Mouse (Mus musculus) lung, embryonic 16.5 days (tissue): ENCODE results near the gene Aldh3b2. TPM values are rescaled to one million over a fixed set of nuclear protein-coding genes. Genes with fewer than 3 reads are reported as not detected.
A peak's percentile ranks its signal among the peaks of the same experiment; 100 is the strongest.
"Not testable (repeated sequence)": the region's sequence is repeated elsewhere in the genome, so short reads cannot be mapped to it uniquely, and the experiment has no call there.

ENCODE experiments used
- ATAC-seq: fragments of 200-750 bp; cut with Nextera tagmentation; 2 replicates; pipeline ENCODE4 v1.8.0; 2017; ENCODE audit warnings: low read depth, mild to moderate bottlenecking, moderate library complexity
- H3K27ac ChIP-seq: fragments of 300-500 bp; sonication (generic); 2 replicates; pipeline ENCODE4 v1.5.1; 2014; ENCODE audit warnings: mild to moderate bottlenecking, control low read depth, low read length
- H3K27me3 ChIP-seq: fragments of 300-500 bp; sonication (generic); 2 replicates; pipeline ENCODE4 v1.6.1; 2014; ENCODE audit warnings: low read depth, low read length, mixed read lengths; ENCODE audit not compliant: control insufficient read depth, insufficient read depth
- H3K36me3 ChIP-seq: fragments of 300-500 bp; sonication (generic); 2 replicates; pipeline ENCODE4 v1.6.1; 2014; ENCODE audit warnings: low read length; ENCODE audit not compliant: control insufficient read depth, insufficient read depth
- H3K4me1 ChIP-seq: fragments of 300-500 bp; sonication (generic); replicated peaks from 2 replicates; pipeline ENCODE4 v1.6.1; 2014; ENCODE audit warnings: low read length, mixed read lengths; ENCODE audit not compliant: control insufficient read depth, insufficient read depth
- H3K4me2 ChIP-seq: fragments of 300-500 bp; sonication (generic); 2 replicates; pipeline ENCODE4 v1.6.1; 2014; ENCODE audit warnings: low read depth, low read length, control low read depth
- H3K4me3 ChIP-seq: fragments of 300-500 bp; sonication (generic); 2 replicates; pipeline ENCODE4 v1.5.1; 2014; ENCODE audit warnings: mild to moderate bottlenecking, low read length, control low read depth
- H3K9ac ChIP-seq: fragments of 300-500 bp; sonication (generic); 2 replicates; pipeline ENCODE4 v1.6.1; 2014; ENCODE audit warnings: low read length, control low read depth
- H3K9me3 ChIP-seq: fragments of 300-500 bp; sonication (generic); 2 replicates; pipeline ENCODE4 v1.6.1; 2016; ENCODE audit warnings: low read length; ENCODE audit not compliant: control insufficient read depth
- WGBS: fragments of 180-500 bp; shearing (Covaris S2); extraction: QIAGEN DNeasy Blood & Tissue Kit; methylation state at CpG from one replicate; pipeline ENCODE4 v1.1.7; 2014; 5-methylcytosine and 5-hydroxymethylcytosine counted together
- polyA plus RNA-seq: library from polyadenylated mRNA; unstranded; fragments of >200 nt; fragmentation: Nextera tagmentation; extraction: Ambion mirVana; gene quantifications from 2 replicates; pipeline ENCODE4 v1.2.1, GENCODE M21; 2015

The Aldh3b2 gene
- polyA plus RNA-seq, 1 experiment from 2014 or later, result 1.8 TPM

DNA sequence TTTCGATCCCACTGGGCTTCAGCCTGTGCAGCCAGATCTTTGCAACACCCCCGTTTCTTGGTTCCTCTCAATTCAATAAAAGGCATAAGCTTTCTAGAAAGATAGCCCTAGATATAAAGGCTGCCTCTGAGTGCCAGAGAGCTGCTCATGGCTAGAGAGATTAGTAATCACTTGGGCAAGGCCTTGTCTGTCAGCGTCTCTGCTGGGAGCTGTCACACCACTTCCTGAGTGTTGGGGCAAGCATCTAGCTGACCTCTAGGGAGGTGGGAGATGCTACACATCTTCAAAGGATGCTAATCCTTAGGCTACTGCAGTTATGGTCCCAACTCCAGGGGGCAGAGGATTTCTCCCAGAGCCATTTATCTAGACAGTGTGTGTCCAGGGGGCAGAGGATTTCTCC lies 4.9 kb upstream of the Aldh3b2 start:
- 39% methylated on average over 3 of the region's 3 CpGs for WGBS
- no peak for ATAC-seq
- no peaks in the 10 kb centered on the region for H3K36me3 ChIP-seq

DNA sequence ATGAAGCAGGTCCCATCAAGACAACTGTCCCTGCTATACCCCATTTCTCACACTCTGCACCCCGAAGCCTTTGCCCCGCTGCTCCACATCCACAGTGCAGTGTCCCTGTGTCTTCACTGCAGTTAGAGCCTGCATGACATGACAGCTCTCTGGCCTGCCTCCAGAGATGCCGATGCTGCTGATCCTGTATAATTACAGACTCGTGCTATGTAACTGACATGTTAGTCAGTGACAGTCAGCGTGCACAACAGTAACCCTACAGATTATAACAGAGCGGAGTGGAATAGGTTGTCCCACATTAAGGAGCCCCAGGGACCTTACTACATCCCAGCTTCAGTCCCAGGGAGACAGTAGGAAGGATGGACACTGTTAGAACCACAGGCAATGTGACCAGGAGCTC lies 2.5 kb downstream of the Aldh3b2 start:
- not testable (repeated sequence) for H3K27ac ChIP-seq, H3K36me3 ChIP-seq, H3K4me1 ChIP-seq, H3K4me2 ChIP-seq, H3K27me3 ChIP-seq, H3K9ac ChIP-seq, ATAC-seq, H3K9me3 ChIP-seq, H3K4me3 ChIP-seq
- 70% methylated on average over 6 of the region's 6 CpGs for WGBS

More for the DNA sequence above, 4.9 kb upstream of the Aldh3b2 start:
- H3K4me1 ChIP-seq, result no peaks in the 10 kb centered on the region
- H3K4me2 ChIP-seq, result no peak overlapping the region
- no peak overlapping the region for H3K9ac ChIP-seq
- no peak overlapping the region for H3K4me3 ChIP-seq
- no peaks in the 10 kb centered on the region for H3K9me3 ChIP-seq
- H3K27ac ChIP-seq, result no peak overlapping the region
- H3K27me3 ChIP-seq, result no peaks in the 10 kb centered on the region

DNA sequence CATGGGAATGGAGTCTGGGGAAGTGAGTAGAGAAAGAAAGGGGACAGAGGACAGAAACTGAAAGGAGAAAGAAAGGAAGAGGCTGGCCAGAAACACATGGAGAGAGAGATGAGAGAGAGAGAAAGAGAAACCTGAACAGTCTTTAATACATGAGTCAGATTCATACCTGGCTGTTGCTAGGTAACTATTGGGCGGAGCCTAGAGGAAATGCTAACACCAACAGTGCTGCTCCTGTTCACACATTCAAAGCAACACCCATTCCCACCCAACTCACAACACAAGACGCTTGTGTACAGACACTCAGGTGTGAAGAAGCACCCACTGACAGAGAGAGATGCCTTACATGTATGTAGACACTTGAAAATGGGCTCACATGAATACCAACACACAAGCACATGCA lies 3.7 kb downstream of the Aldh3b2 start:
- no peaks in the 10 kb centered on the region for H3K4me1 ChIP-seq
- no peaks in the 10 kb centered on the region for H3K36me3 ChIP-seq
- H3K9me3 ChIP-seq, result no peaks in the 10 kb centered on the region
- no peak overlapping the region for H3K4me2 ChIP-seq
- no peak overlapping the region for H3K9ac ChIP-seq
- 58% methylated on average over 2 of the region's 2 CpGs for WGBS
- H3K27me3 ChIP-seq, result no peaks in the 10 kb centered on the region
- H3K4me3 ChIP-seq, result no peak overlapping the region
- no peak for ATAC-seq
- H3K27ac ChIP-seq, result no peak overlapping the region

DNA sequence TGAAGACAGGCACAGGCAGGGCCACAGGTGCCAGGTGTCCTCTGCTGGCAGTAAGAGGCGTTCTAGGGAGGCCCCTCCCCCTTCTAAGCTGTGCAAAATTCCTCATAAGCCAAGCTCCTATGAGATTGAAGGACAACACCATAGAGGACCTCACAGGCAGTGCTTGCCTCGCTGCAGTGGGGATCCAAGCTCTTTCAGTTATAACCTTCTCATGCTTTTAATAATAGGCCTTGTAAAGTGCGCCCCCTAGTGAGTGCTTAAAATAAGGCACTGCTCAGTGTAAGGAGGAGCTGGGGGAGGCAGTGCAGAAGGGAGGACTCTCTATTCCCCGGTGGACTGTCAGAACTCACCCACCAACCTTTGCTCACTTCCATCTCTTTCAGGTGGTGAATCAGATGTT lies 8.2 kb downstream of the Aldh3b2 start:
- H3K9me3 ChIP-seq, result no peaks in the 10 kb centered on the region
- H3K27ac ChIP-seq, result no peak overlapping the region
- H3K4me1 ChIP-seq, result peaks cover 2% of the 10 kb centered on the region; the same call in 1 of the 2 replicates
- H3K9ac ChIP-seq, result no peak overlapping the region
- 10% methylated on average over 4 of the region's 4 CpGs for WGBS
- H3K4me3 ChIP-seq, result no peak overlapping the region
- ATAC-seq, result peak; percentile 70; the same call in 1 of the 2 replicates
- H3K27me3 ChIP-seq, result no peaks in the 10 kb centered on the region
- H3K36me3 ChIP-seq, result no peaks in the 10 kb centered on the region
- no peak overlapping the region for H3K4me2 ChIP-seq

DNA sequence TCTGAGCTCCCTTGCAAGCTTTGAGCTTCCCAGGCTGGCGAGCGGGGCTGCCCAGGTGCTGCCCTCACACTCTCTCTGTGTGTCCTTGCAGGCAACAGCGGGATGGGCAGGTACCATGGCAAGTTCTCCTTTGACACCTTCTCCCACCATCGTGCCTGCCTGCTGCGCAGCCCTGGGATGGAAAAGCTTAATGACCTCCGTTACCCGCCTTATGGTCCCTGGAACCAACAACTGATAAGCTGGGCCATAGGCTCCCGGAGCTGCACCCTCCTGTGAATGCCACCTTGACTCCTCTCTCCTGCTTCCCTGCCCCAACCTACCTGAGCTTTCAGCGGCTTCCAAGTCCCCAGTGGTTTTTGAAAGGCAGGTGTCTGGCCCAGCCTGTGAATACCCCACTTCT lies 8.8 kb downstream of the Aldh3b2 start:
- Histone ChIP-seq H3K4me1 (peaks cover 5% of the 10 kb centered on the region; the same call in 1 of the 2 replicates), H3K4me3 (no peak overlapping the region), H3K9ac (no peak overlapping the region), H3K36me3 (no peaks in the 10 kb centered on the region), H3K27ac (no peak overlapping the region), H3K27me3 (no peaks in the 10 kb centered on the region), H3K9me3 (no peaks in the 10 kb centered on the region), H3K4me2 (no peak overlapping the region)
- 73% methylated on average over 9 of the region's 9 CpGs for WGBS
- no peak for ATAC-seq

DNA sequence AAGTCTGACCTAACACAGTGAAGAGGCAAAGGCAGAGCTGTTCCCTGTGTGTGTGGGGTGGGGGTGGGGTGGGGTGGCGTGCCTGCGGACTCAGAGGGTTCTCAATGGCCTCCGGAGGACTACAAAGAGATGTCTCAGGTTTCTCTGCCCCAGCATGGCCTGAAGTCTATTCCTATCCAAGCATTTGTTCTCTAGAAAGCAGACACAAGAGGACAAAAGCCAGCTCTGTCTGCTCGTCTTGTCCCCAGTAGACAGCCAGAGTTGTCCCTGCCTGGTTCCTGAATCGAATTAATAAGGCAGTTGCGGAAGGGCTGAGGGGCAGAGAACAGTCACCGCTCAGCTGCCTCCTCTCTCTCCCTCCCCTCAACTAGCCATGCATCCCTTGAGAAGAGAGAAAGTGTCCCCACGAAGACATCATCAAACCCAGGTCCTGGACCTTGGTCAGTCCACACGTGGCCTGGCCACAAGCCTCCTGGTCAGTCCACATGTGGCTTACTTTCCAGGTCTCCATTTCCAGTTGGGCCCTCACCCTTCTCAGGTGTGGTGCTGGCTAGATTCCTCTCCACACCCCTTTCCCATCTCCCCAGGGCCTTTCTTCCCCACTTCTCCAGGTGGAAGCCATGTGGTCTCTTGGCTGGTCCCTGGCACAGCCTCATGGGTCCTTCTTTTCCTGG lies 11.5 kb downstream of the Aldh3b2 start:
- peaks cover 16% of the 10 kb centered on the region for H3K4me1 ChIP-seq
- H3K36me3 ChIP-seq, result no peaks in the 10 kb centered on the region; the same call in 1 of the 2 replicates
- H3K27ac ChIP-seq, result no peak overlapping the region
- no peak overlapping the region for H3K4me2 ChIP-seq
- ATAC-seq, result no peak
- H3K9ac ChIP-seq, result no peak overlapping the region
- no peak overlapping the region for H3K4me3 ChIP-seq
- H3K27me3 ChIP-seq, result no peaks in the 10 kb centered on the region
- no peaks in the 10 kb centered on the region for H3K9me3 ChIP-seq
- WGBS, result 54% methylated on average over 9 of the region's 9 CpGs

DNA sequence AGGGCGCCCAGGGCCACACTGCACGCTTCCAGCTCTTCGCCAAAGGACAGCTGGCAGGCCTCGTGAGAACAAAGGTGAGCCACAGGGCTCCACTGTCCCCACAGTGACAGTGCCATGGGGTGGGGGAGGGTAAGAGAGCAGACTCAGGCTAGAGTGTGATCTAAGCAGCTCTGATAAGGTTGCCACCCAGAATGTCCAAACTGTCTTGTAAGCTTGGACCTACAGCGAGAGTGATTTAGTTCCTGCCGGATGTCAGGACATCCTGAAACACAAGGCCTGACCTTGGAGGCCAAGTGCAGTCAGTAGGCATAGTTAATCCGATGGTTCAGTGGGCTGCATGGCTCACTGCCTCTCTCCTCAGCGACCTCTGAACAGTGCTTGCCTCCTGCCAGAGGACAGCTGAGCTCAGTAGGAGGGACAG lies 13.1 kb downstream of the Aldh3b2 start:
- WGBS, result 27% methylated on average over 8 of the region's 8 CpGs
- peak overlapping the region; percentile 75 for H3K27ac ChIP-seq
- no peak overlapping the region for H3K4me2 ChIP-seq
- peaks cover 16% of the 10 kb centered on the region for H3K4me1 ChIP-seq
- H3K4me3 ChIP-seq, result no peak overlapping the region
- H3K9me3 ChIP-seq, result no peaks in the 10 kb centered on the region
- H3K27me3 ChIP-seq, result no peaks in the 10 kb centered on the region
- H3K36me3 ChIP-seq, result no peaks in the 10 kb centered on the region; the same call in 1 of the 2 replicates
- peak; percentile 48 for ATAC-seq
- H3K9ac ChIP-seq, result peak overlapping the region; percentile 20; the same call in 1 of the 2 replicates

DNA sequence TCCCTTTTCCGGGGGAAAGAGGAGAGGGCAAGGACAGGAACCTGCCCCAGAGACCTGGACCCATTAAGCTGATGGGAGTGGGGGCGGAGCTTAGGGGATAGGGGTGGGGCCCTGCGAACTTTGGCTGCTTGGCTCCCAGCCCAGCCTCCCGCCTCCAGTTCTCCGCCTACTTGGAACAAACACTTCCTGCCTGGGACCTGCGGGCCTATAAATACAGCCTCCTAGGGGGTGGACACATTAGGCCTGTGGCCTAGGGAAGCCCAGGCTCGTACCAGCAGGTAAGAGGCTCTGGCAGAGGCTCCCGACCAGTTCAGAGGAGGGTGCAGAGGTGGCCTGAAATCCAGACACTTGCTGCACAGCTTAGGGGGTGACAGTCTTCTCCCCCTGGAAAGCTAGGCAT lies 14.2 kb downstream of the Aldh3b2 start, which contains the start of gene Acy3:
Acy3 (plus strand) TSS at position 237 of the 400 bp plus-strand sequence.
- H3K27ac ChIP-seq, result peak within 1 kb of the TSS; percentile 74
- H3K9ac ChIP-seq, result peak within 1 kb of the TSS; percentile 66
- WGBS, result 10% methylated on average over 8 of the region's 8 CpGs
- H3K4me2 ChIP-seq, result peak within 1 kb of the TSS; percentile 47
- no peaks in the 10 kb centered on the region for H3K9me3 ChIP-seq
- H3K4me3 ChIP-seq, result peak within 1 kb of the TSS; percentile 16; the same call in 1 of the 2 replicates
- peak; percentile 88 for ATAC-seq
- no peaks in the 10 kb centered on the region for H3K27me3 ChIP-seq
- peaks cover 16% of the 10 kb centered on the region for H3K4me1 ChIP-seq
- H3K36me3 ChIP-seq, result no peaks in the 10 kb centered on the region; the same call in 1 of the 2 replicates

DNA sequence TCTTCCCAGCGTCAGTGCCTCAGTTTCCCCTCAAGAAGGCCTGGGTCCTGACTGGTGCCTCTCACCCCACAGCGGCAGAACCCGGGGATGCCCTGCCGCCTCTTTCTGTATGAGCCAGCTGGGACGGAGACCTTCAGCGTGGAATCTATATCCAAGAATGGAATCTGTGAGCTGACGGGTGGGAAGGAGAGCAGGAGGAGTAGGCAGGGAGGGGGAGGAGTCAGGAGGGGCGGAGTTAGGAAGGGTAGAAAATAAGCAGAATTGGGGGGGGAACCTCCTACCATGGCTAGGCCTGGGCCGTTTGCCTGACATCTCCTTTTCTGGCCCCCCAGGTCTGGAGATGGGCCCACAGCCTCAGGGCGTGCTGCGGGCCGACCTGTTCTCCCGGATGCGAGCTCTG lies 15.9 kb downstream of the Aldh3b2 start:
- no peaks in the 10 kb centered on the region for H3K27me3 ChIP-seq
- no peak overlapping the region for H3K4me3 ChIP-seq
- H3K9ac ChIP-seq, result no peak overlapping the region
- H3K36me3 ChIP-seq, result no peaks in the 10 kb centered on the region; the same call in 1 of the 2 replicates
- H3K4me2 ChIP-seq, result no peak overlapping the region
- H3K9me3 ChIP-seq, result no peaks in the 10 kb centered on the region
- ATAC-seq, result no peak
- 85% methylated on average over 14 of the region's 14 CpGs for WGBS
- peaks cover 16% of the 10 kb centered on the region for H3K4me1 ChIP-seq
- H3K27ac ChIP-seq, result no peak overlapping the region
